Mouse (Mus musculus): ENCODE data around the gene Akap1. TPM values are rescaled to one million over a fixed set of nuclear protein-coding genes. Genes with fewer than 3 reads are reported as not detected.

Gene Akap1
- polyA plus RNA-seq, 1 experiment from 2014 or later, result 16.0 TPM

- peak overlapping the region; percentile 63 for H3K9ac ChIP-seq
- H3K9me3 ChIP-seq, result no peaks in the 10 kb centered on the region
- no peak overlapping the region for H3K27ac ChIP-seq
- peak overlapping the region; percentile 61 for H3K4me2 ChIP-seq
- peak overlapping the region; percentile 34 for H3K4me3 ChIP-seq
- H3K36me3 ChIP-seq, result no peaks in the 10 kb centered on the region
- peaks cover 29% of the 10 kb centered on the region for H3K27me3 ChIP-seq
- no peak for ATAC-seq (ENCODE audit: insufficient number of reproducible peaks, insufficient read depth, low FRiP score, low TSS enrichment, low read depth)
- H3K4me1 ChIP-seq, result peaks cover 9% of the 10 kb centered on the region
- WGBS, result 3% methylated on average over 20 of the region's 20 CpGs
These were observed 8.8 kb upstream of the Akap1 start for GRCm38 (mm10) chr11:88873027-88873666.

GRCm38 (mm10) chr11:88869443-88869842, 5.1 kb upstream of the Akap1 start:
- no peak overlapping the region for H3K4me2 ChIP-seq
- H3K9me3 ChIP-seq, result no peaks in the 10 kb centered on the region
- no peak overlapping the region for H3K4me3 ChIP-seq
- H3K27me3 ChIP-seq, result peaks cover 29% of the 10 kb centered on the region
- ATAC-seq (ENCODE audit: insufficient number of reproducible peaks, insufficient read depth, low FRiP score, low TSS enrichment, low read depth), result no peak
- 91% methylated on average over 2 of the region's 2 CpGs for WGBS
- no peak overlapping the region for H3K9ac ChIP-seq
- H3K27ac ChIP-seq, result no peak overlapping the region
- peaks cover 9% of the 10 kb centered on the region for H3K4me1 ChIP-seq
- no peaks in the 10 kb centered on the region for H3K36me3 ChIP-seq

GRCm38 (mm10) chr11:88863904-88864457, 405 bp downstream of the Akap1 start:
- WGBS, result under 1% methylated on average over 49 of the region's 49 CpGs
- peak overlapping the region; percentile 89 for H3K27ac ChIP-seq
- H3K27me3 ChIP-seq, result peaks cover 6% of the 10 kb centered on the region; the same call in 1 of the 2 replicates
- no peaks in the 10 kb centered on the region for H3K9me3 ChIP-seq
- no peaks in the 10 kb centered on the region for H3K36me3 ChIP-seq
- no peak for ATAC-seq (ENCODE audit: insufficient number of reproducible peaks, insufficient read depth, low FRiP score, low TSS enrichment, low read depth)
- H3K9ac ChIP-seq, result peak overlapping the region; percentile 84
- H3K4me3 ChIP-seq, result peak overlapping the region; percentile 76
- peak overlapping the region; percentile 98 for H3K4me2 ChIP-seq
- peaks cover 19% of the 10 kb centered on the region for H3K4me1 ChIP-seq

GRCm38 (mm10) chr11:88863071-88863903, 1.1 kb downstream of the Akap1 start:
- H3K27ac ChIP-seq, result no peak overlapping the region
- 1% methylated on average over 32 of the region's 32 CpGs for WGBS
- no peak for ATAC-seq (ENCODE audit: insufficient number of reproducible peaks, insufficient read depth, low FRiP score, low TSS enrichment, low read depth)

GRCm38 (mm10) chr11:88862355-88862754, 2.0 kb downstream of the Akap1 start:
- peaks cover 6% of the 10 kb centered on the region; the same call in 1 of the 2 replicates for H3K27me3 ChIP-seq
- no peaks in the 10 kb centered on the region for H3K9me3 ChIP-seq
- WGBS, result 71% methylated on average over 2 of the region's 2 CpGs
- H3K4me3 ChIP-seq, result peak overlapping the region; percentile 76
- peak overlapping the region; percentile 84 for H3K9ac ChIP-seq
- H3K36me3 ChIP-seq, result no peaks in the 10 kb centered on the region
- no peak for ATAC-seq (ENCODE audit: insufficient number of reproducible peaks, insufficient read depth, low FRiP score, low TSS enrichment, low read depth)
- no peak overlapping the region for H3K27ac ChIP-seq
- H3K4me1 ChIP-seq, result peaks cover 21% of the 10 kb centered on the region
- peak overlapping the region; percentile 98 for H3K4me2 ChIP-seq

More at GRCm38 (mm10) chr11:88863071-88863903, 1.1 kb downstream of the Akap1 start:
- peak overlapping the region; percentile 98 for H3K4me2 ChIP-seq
- peak overlapping the region; percentile 84 for H3K9ac ChIP-seq
- peaks cover 19% of the 10 kb centered on the region for H3K4me1 ChIP-seq
- H3K36me3 ChIP-seq, result no peaks in the 10 kb centered on the region
- peaks cover 6% of the 10 kb centered on the region; the same call in 1 of the 2 replicates for H3K27me3 ChIP-seq
- no peaks in the 10 kb centered on the region for H3K9me3 ChIP-seq
- peak overlapping the region; percentile 76 for H3K4me3 ChIP-seq

- WGBS, result 60% methylated on average over 3 of the region's 3 CpGs
- Histone ChIP-seq H3K9ac (no peak overlapping the region), H3K27me3 (peaks cover 6% of the 10 kb centered on the region; the same call in 1 of the 2 replicates), H3K27ac (no peak overlapping the region), H3K4me1 (peaks cover 34% of the 10 kb centered on the region), H3K4me3 (no peak overlapping the region), H3K9me3 (no peaks in the 10 kb centered on the region), H3K36me3 (no peaks in the 10 kb centered on the region), H3K4me2 (no peak overlapping the region)
- ATAC-seq (ENCODE audit: insufficient number of reproducible peaks, insufficient read depth, low FRiP score, low TSS enrichment, low read depth), result no peak
These were observed 3.3 kb downstream of the Akap1 start for GRCm38 (mm10) chr11:88861060-88861459.

GRCm38 (mm10) chr11:88860641-88861040, 3.7 kb downstream of the Akap1 start:
- no peak for ATAC-seq (ENCODE audit: insufficient number of reproducible peaks, insufficient read depth, low FRiP score, low TSS enrichment, low read depth)
- Histone ChIP-seq H3K4me3 (no peak overlapping the region), H3K27ac (no peak overlapping the region), H3K4me2 (no peak overlapping the region), H3K9me3 (no peaks in the 10 kb centered on the region), H3K27me3 (peaks cover 6% of the 10 kb centered on the region; the same call in 1 of the 2 replicates), H3K36me3 (no peaks in the 10 kb centered on the region), H3K9ac (no peak overlapping the region), H3K4me1 (peaks cover 38% of the 10 kb centered on the region)
- 88% methylated on average over 3 of the region's 3 CpGs for WGBS

GRCm38 (mm10) chr11:88857311-88858005, 6.9 kb downstream of the Akap1 start:
- ATAC-seq (ENCODE audit: insufficient number of reproducible peaks, insufficient read depth, low FRiP score, low TSS enrichment, low read depth), result no peak
- H3K9ac ChIP-seq, result no peak overlapping the region

GRCm38 (mm10) chr11:88856383-88856782, 8.0 kb downstream of the Akap1 start:
- no peaks in the 10 kb centered on the region for H3K27me3 ChIP-seq
- peaks cover 26% of the 10 kb centered on the region for H3K4me1 ChIP-seq
- 19% methylated on average over 2 of the region's 2 CpGs for WGBS
- H3K27ac ChIP-seq, result peak overlapping the region; percentile 80
- no peak overlapping the region for H3K4me3 ChIP-seq
- 0 out of 2 replicates have a peak overlapping the region, but pooled peaks have one; percentile 4 for H3K4me2 ChIP-seq
- no peaks in the 10 kb centered on the region for H3K9me3 ChIP-seq
- H3K36me3 ChIP-seq, result no peaks in the 10 kb centered on the region
- peak; percentile 76 for ATAC-seq (ENCODE audit: insufficient number of reproducible peaks, insufficient read depth, low FRiP score, low TSS enrichment, low read depth)
- no peak overlapping the region for H3K9ac ChIP-seq

More at GRCm38 (mm10) chr11:88857311-88858005, 6.9 kb downstream of the Akap1 start:
- H3K4me1 ChIP-seq, result peaks cover 32% of the 10 kb centered on the region
- no peaks in the 10 kb centered on the region for H3K36me3 ChIP-seq
- peak overlapping the region; percentile 80 for H3K27ac ChIP-seq
- no peak overlapping the region for H3K4me2 ChIP-seq
- no peaks in the 10 kb centered on the region for H3K27me3 ChIP-seq
- no peaks in the 10 kb centered on the region for H3K9me3 ChIP-seq
- 39% methylated on average over 3 of the region's 3 CpGs for WGBS
- no peak overlapping the region for H3K4me3 ChIP-seq

GRCm38 (mm10) chr11:88855795-88856194, 8.6 kb downstream of the Akap1 start:
- Histone ChIP-seq H3K36me3 (no peaks in the 10 kb centered on the region), H3K4me2 (no peak overlapping the region), H3K27me3 (no peaks in the 10 kb centered on the region), H3K9ac (peak overlapping the region; percentile 22; the same call in 1 of the 2 replicates), H3K4me1 (peaks cover 26% of the 10 kb centered on the region), H3K4me3 (no peak overlapping the region), H3K9me3 (no peaks in the 10 kb centered on the region), H3K27ac (peak overlapping the region; percentile 80)
- WGBS, result 52% methylated on average over 4 of the region's 4 CpGs
- ATAC-seq (ENCODE audit: insufficient number of reproducible peaks, insufficient read depth, low FRiP score, low TSS enrichment, low read depth), result no peak

GRCm38 (mm10) chr11:88853588-88853987, 10.8 kb downstream of the Akap1 start:
- ATAC-seq (ENCODE audit: insufficient number of reproducible peaks, insufficient read depth, low FRiP score, low TSS enrichment, low read depth), result no peak
- H3K9ac ChIP-seq, result no peak overlapping the region
- H3K27ac ChIP-seq, result no peak overlapping the region
- H3K36me3 ChIP-seq, result no peaks in the 10 kb centered on the region
- H3K4me3 ChIP-seq, result no peak overlapping the region
- peaks cover 41% of the 10 kb centered on the region for H3K4me1 ChIP-seq
- no peaks in the 10 kb centered on the region for H3K9me3 ChIP-seq
- H3K4me2 ChIP-seq, result no peak overlapping the region
- H3K27me3 ChIP-seq, result no peaks in the 10 kb centered on the region
- 96% methylated on average over 2 of the region's 2 CpGs for WGBS
